Mouse (Mus musculus): ENCODE measurements at regions not wholly inside any gene's neighbourhood (a gene's known extent, or its start where the extent isn't known, plus 50 kb on each side); places are given as distances from the start of the nearest gene placed in this dataset.

DNA sequence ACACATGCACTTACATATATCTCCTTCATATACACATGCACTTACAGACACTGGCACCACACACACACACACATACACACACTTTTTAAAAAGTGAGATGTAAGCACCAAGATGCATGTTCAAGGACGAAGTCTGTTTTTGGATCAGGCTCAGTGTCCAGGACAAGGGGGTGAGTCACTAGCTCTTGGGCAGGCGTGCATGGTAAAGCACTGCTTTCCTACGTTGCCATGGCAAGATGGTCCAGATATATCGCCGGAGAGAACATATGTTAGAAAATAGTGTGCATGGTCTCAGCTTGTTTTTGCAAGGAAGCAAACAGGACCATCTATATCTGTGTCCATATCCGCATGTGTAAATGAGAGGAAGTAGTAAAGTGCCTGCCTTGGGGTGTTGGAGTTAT, 77.0 kb upstream of the Kcng1 start:
- no peak for TF ChIP-seq CTCF (IDR thresholded peaks at IDR 0.05; ENCODE audit: low read depth, low read length)
- TF ChIP-seq POLR2A (IDR thresholded peaks at IDR 0.05; ENCODE audit: insufficient read depth, low read length): no peak
- TF ChIP-seq EP300 (IDR thresholded peaks at IDR 0.05; ENCODE audit: insufficient read depth, low read depth, low read length): no peak

Measured in ES-Bruce4 (cell line).